Mouse (Mus musculus) heart, adult 2 months (tissue): ENCODE results near the gene Cfap161. TPM values are rescaled to one million over a fixed set of nuclear protein-coding genes. Genes with fewer than 3 reads are reported as not detected.

ENCODE experiments used
- DNase-seq, 2 experiments: peaks; one replicate each; pipeline ENCODE4 v3.0.0; 2021
- H3K27ac ChIP-seq: fragments of 200-600 bp; 2 replicates; pipeline ENCODE4 v1.8.1; 2022
- H3K27me3 ChIP-seq: fragments of 200-500 bp; 2 replicates; pipeline ENCODE4 v1.6.1; 2012; ENCODE audit warnings: mild to moderate bottlenecking, low read length, inconsistent platforms, mixed read lengths; ENCODE audit not compliant: control insufficient read depth, insufficient read depth
- H3K36me3 ChIP-seq: fragments of 200-500 bp; 2 replicates; pipeline ENCODE4 v1.6.1; 2012; ENCODE audit warnings: low read length, inconsistent platforms; ENCODE audit not compliant: control insufficient read depth, insufficient read depth
- H3K4me1 ChIP-seq: fragments of 200-500 bp; 2 replicates; pipeline ENCODE4 v1.6.1; 2011; ENCODE audit warnings: low read length; ENCODE audit not compliant: control insufficient read depth, insufficient read depth
- H3K4me3 ChIP-seq: fragments of 200-600 bp; 2 replicates; pipeline ENCODE4 v1.8.1; 2022
- H3K79me2 ChIP-seq: fragments of 200-500 bp; replicated peaks from 2 replicates; pipeline ENCODE4 v1.6.1; 2012; ENCODE audit warnings: mild to moderate bottlenecking, inconsistent platforms, low read length, moderate library complexity, mixed read lengths; ENCODE audit not compliant: control insufficient read depth, insufficient read depth
- H3K9ac ChIP-seq: fragments of 200-500 bp; 2 replicates; pipeline ENCODE4 v1.6.1; 2012; ENCODE audit warnings: low read depth, mild to moderate bottlenecking, control low read depth, inconsistent platforms, low read length, mixed read lengths
- CTCF ChIP-seq: fragments of 200-600 bp; IDR thresholded peaks from 2 replicates; pipeline ENCODE4 v1.8.1; 2022; ENCODE audit warnings: antibody characterized with exemption, mild to moderate bottlenecking, moderate library complexity
- EP300 ChIP-seq: fragments of 200-500 bp; IDR thresholded peaks from 2 replicates; pipeline ENCODE4 v1.6.1; 2011; ENCODE audit warnings: low read depth, low read length, control low read depth; ENCODE audit not compliant: insufficient read depth
- POLR2A ChIP-seq: fragments of 200-500 bp; IDR thresholded peaks from 2 replicates; pipeline ENCODE4 v1.6.1; 2011; ENCODE audit warnings: mild to moderate bottlenecking, low read depth, low read length, control low read depth; ENCODE audit not compliant: insufficient read depth
- WGBS: fragments of 180-500 bp; shearing (Covaris S2); methylation state at CpG from one replicate; pipeline ENCODE4 v1.1.7; 2018; 5-methylcytosine and 5-hydroxymethylcytosine counted together
- intact Hi-C: fragments of 180-260 bp; cut with DNase I; formaldehyde crosslinking; loops from one replicate; pipeline ENCODE4 v1.15.1; 2025
- polyA plus RNA-seq: library from polyadenylated mRNA; depleted of rRNA; stranded (reverse); fragments of >200 nt; gene quantifications from 2 replicates; pipeline ENCODE4 v1.2.3, GENCODE M21; 2012; rRNA removed
- total RNA-seq, 2 experiments: library from RNA; stranded (reverse); gene quantifications; 2 replicates each; pipeline ENCODE4 v1.2.3; 2021

Gene Cfap161
- total and polyA plus RNA-seq, 3 experiments: 0.35 TPM; not detected in 2

- no peak overlapping the region for H3K4me3 ChIP-seq
- no peaks in the 10 kb centered on the region for H3K79me2 ChIP-seq
- H3K36me3 ChIP-seq: no peaks in the 10 kb centered on the region
- no peak overlapping the region for H3K27ac ChIP-seq
- WGBS: 91% methylated on average over 15 of the region's 15 CpGs
- no peak overlapping the region for H3K9ac ChIP-seq
- no peak for DNase-seq
- TF ChIP-seq POLR2A (no peak), EP300 (no peak), CTCF (no peak)
- H3K27me3 ChIP-seq: peaks cover 1% of the 10 kb centered on the region; the same call in 1 of the 2 replicates
- intact Hi-C loops: no loop called here
- H3K4me1 ChIP-seq: no peaks in the 10 kb centered on the region
Measured at GRCm38 (mm10) chr7:83731961-83732666, 62.6 kb downstream of the Cfap161 start.

GRCm38 (mm10) chr7:83731297-83731696 is 63.4 kb downstream of the Cfap161 start:
- H3K4me3 ChIP-seq: no peak overlapping the region
- no peak overlapping the region for H3K9ac ChIP-seq
- no peaks in the 10 kb centered on the region for H3K36me3 ChIP-seq
- DNase-seq: no peak
- intact Hi-C loops: no loop called here
- TF ChIP-seq EP300 (no peak), CTCF (no peak), POLR2A (no peak)
- H3K27me3 ChIP-seq: peaks cover 1% of the 10 kb centered on the region; the same call in 1 of the 2 replicates
- no peaks in the 10 kb centered on the region for H3K79me2 ChIP-seq
- WGBS: 71% methylated on average over 6 of the region's 6 CpGs
- no peak overlapping the region for H3K27ac ChIP-seq
- H3K4me1 ChIP-seq: no peaks in the 10 kb centered on the region

GRCm38 (mm10) chr7:83726936-83727632 is 67.6 kb downstream of the Cfap161 start:
- H3K27ac ChIP-seq: no peak overlapping the region
- 82% methylated on average over 5 of the region's 5 CpGs for WGBS
- no peaks in the 10 kb centered on the region for H3K79me2 ChIP-seq
- DNase-seq: no peak
- peaks cover 1% of the 10 kb centered on the region; the same call in 1 of the 2 replicates for H3K27me3 ChIP-seq
- H3K9ac ChIP-seq: no peak overlapping the region
- no peak for TF ChIP-seq EP300
- TF ChIP-seq POLR2A: no peak
- TF ChIP-seq CTCF: no peak
- no peak overlapping the region for H3K4me3 ChIP-seq
- intact Hi-C loops: no loop called here
- peaks cover 10% of the 10 kb centered on the region for H3K4me1 ChIP-seq
- no peaks in the 10 kb centered on the region for H3K36me3 ChIP-seq

- TF ChIP-seq CTCF: no peak
- no peak for TF ChIP-seq EP300
- no peak for TF ChIP-seq POLR2A
- peaks cover 10% of the 10 kb centered on the region for H3K4me1 ChIP-seq
- no peak overlapping the region for H3K4me3 ChIP-seq
- H3K27me3 ChIP-seq: no peaks in the 10 kb centered on the region
- no peak overlapping the region for H3K9ac ChIP-seq
- intact Hi-C loops: no loop called here
- no peak overlapping the region for H3K27ac ChIP-seq
- H3K36me3 ChIP-seq: no peaks in the 10 kb centered on the region
- DNase-seq: no peak
- H3K79me2 ChIP-seq: no peaks in the 10 kb centered on the region
Measured at GRCm38 (mm10) chr7:83725801-83726200, 68.9 kb downstream of the Cfap161 start.

GRCm38 (mm10) chr7:83724541-83724940 is 70.1 kb downstream of the Cfap161 start:
- 37% methylated on average over 2 of the region's 2 CpGs for WGBS
- TF ChIP-seq POLR2A (no peak), EP300 (no peak), CTCF (no peak)
- Histone ChIP-seq H3K4me3 (no peak overlapping the region), H3K9ac (no peak overlapping the region), H3K36me3 (no peaks in the 10 kb centered on the region), H3K79me2 (no peaks in the 10 kb centered on the region), H3K4me1 (peaks cover 10% of the 10 kb centered on the region), H3K27ac (no peak overlapping the region), H3K27me3 (no peaks in the 10 kb centered on the region)
- intact Hi-C loops: no loop called here
- DNase-seq: no peak

Other genes with a start within 250 kb of the Cfap161 start
- gene Tmc3, start 210.0 kb downstream of the Cfap161 start, total RNA-seq: under 1 TPM in 1 of 2 experiments, not detected in 1; 0.11 TPM
- gene Tmc3, start 210.0 kb downstream of the Cfap161 start, polyA plus RNA-seq: 0.08 and 0.44 TPM in 2 replicates
- 1 to 10 TPM; 8.6 to 9.2 TPM for gene Stard5, start 162.9 kb downstream of the Cfap161 start, total RNA-seq
- 6.7 and 9.6 TPM in 2 replicates for gene Stard5, start 162.9 kb downstream of the Cfap161 start, polyA plus RNA-seq
- gene Il16, start 49.2 kb downstream of the Cfap161 start, total RNA-seq: 1 to 10 TPM; 5.6 to 7.6 TPM
- gene Il16, start 49.2 kb downstream of the Cfap161 start, polyA plus RNA-seq: 6.1 and 8.0 TPM in 2 replicates
- 1 to 10 TPM; 6.5 to 8.7 TPM for gene Tlnrd1, start 89.4 kb upstream of the Cfap161 start, total RNA-seq
- 5.9 and 7.2 TPM in 2 replicates for gene Tlnrd1, start 89.4 kb upstream of the Cfap161 start, polyA plus RNA-seq
- 10 to 100 TPM; 51.5 to 52.0 TPM for gene Mesd, start 89.6 kb upstream of the Cfap161 start, total RNA-seq
- gene Mesd, start 89.6 kb upstream of the Cfap161 start, polyA plus RNA-seq: 11.4 and 19.4 TPM in 2 replicates